Mouse (Mus musculus): Measurements from ENCODE around the gene Tiprl. TPM values are rescaled to one million over a fixed set of nuclear protein-coding genes. Genes with fewer than 3 reads are reported as not detected.
A peak's percentile ranks its signal among the peaks of the same experiment; 100 is the strongest.

The Tiprl gene
- total and polyA plus RNA-seq, 3 experiments: 36.1 to 82.2 (median 45.7) TPM

DNA sequence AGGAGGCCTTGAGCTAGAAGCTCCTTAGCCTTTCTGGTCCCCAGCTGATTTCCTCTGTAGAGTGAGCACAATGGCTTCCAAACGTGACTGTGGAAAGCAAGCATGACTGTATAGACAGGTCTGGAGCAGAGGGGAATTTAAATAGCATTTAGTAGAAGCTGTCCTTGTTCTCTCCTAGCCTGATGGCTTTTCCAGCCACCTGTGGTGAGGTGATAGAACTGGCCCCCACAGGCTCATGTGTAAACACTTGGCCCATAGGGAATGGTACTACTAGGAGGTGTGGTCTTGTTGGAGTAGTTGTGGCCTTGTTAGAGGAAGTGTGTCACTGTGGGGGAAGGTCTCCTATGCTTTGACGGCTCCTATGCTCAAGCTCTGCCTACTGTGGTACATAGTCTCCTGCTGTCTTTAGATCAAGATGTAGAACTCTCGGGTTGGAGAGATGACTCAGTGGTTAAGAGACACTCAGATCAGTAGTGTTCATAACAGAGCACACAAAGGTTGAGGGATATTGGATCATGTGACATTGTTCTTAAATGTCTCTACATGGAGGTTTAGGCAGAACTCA lies 41.3 kb downstream of the Tiprl start:
- H3K4me3 ChIP-seq (replicated peaks in 1 of 3; ENCODE audit: low read depth in 2 of 3, low read length in 2 of 3, poor library complexity in 1 of 3): no peak overlapping the region
- H3K36me3 ChIP-seq (replicated peaks in 1 of 2; ENCODE audit: control insufficient read depth in 1 of 2, insufficient read depth in 1 of 2, low read length in 1 of 2): peaks cover 2 to 7% of the 10 kb centered on the region in 2 experiments
- peak; percentile 69 for DNase-seq (ENCODE audit: extremely low read depth)
- TF ChIP-seq JUN (IDR thresholded peaks at IDR 0.05; ENCODE audit: insufficient read depth, low read depth, low read length) (no peak), GABPA (IDR thresholded peaks at IDR 0.05; ENCODE audit: insufficient replicate concordance, low read depth, low read length) (no peak), USF2 (conservative IDR thresholded peaks at IDR 0.05; ENCODE audit: low read depth, low read length) (0 out of 2 replicates have a peak, but pooled peaks have one; percentile 16), MAFK (IDR thresholded peaks at IDR 0.05; ENCODE audit: insufficient replicate concordance, low read length) (no peak), UBTF (IDR thresholded peaks at IDR 0.05; ENCODE audit: low read depth, low read length) (no peak), ZNF384 (IDR thresholded peaks at IDR 0.05; ENCODE audit: low read depth, low read length) (no peak), ETS1 (conservative IDR thresholded peaks at IDR 0.05; ENCODE audit: low read depth, low read length) (0 out of 2 replicates have a peak, but pooled peaks have one; percentile 20), MAX (IDR thresholded peaks at IDR 0.05; ENCODE audit: low read length) (0 out of 2 replicates have a peak, but pooled peaks have one; percentile 32)
- dilution Hi-C loops (cut with MboI; ENCODE audit: extremely low pct_ligation_motif_present, extremely low pct_unique_long_range_greater_than_20kb, low sequenced_read_pairs) (no loop called here), in situ Hi-C loops (cut with MboI; ENCODE audit: low pct_ligation_motif_present, low pct_unique_long_range_greater_than_20kb, low sequenced_read_pairs) (no loop called here)
- 0 out of 2 replicates have a peak overlapping the region, but pooled peaks have one; percentile 24 for H3K4me2 ChIP-seq (ENCODE audit: insufficient read depth, low read depth, poor library complexity, severe bottlenecking)
- no peaks in the 10 kb centered on the region for H3K9me3 ChIP-seq (replicated peaks; ENCODE audit: low read length)
- H3K27me3 ChIP-seq (replicated peaks): no peaks in the 10 kb centered on the region
- H3K9ac ChIP-seq (ENCODE audit: insufficient read depth, low read depth): no peak overlapping the region
- H3K4me1 ChIP-seq (ENCODE audit: control insufficient read depth in 1 of 2, insufficient read depth in 2 of 2): peaks cover 14 to 33% of the 10 kb centered on the region in 2 experiments
- peaks cover 22% of the 10 kb centered on the region for H3K79me2 ChIP-seq (replicated peaks; ENCODE audit: control insufficient read depth, extremely low read depth, insufficient read depth, poor library complexity, severe bottlenecking)
- H3K27ac ChIP-seq (ENCODE audit: insufficient read depth, low read depth): peak overlapping the region; percentile 58

DNA sequence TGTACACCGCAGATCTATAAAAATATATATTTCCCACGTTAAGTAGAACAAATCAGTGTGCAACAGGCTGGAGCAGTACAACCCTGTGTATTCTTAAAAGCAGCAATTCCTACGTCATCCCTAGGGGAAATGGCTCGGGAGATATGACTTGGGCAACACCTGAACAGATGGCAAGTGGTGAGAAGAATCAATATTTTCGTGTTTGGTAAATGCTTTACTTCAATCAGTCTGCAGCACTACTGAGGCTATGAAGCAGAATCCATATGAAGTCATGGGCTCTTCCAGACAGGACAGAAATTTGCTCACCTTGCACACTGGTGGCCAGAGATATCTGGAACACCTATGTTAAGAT lies 42.2 kb downstream of the Tiprl start:
- DNase-seq (ENCODE audit: extremely low read depth): no peak
- H3K27ac ChIP-seq (ENCODE audit: insufficient read depth, low read depth): peak overlapping the region; percentile 58
- peak overlapping the region; percentile 24 for H3K4me2 ChIP-seq (ENCODE audit: insufficient read depth, low read depth, poor library complexity, severe bottlenecking)
- peak overlapping the region; percentile 49; the same call in 1 of the 2 replicates for H3K9ac ChIP-seq (ENCODE audit: insufficient read depth, low read depth)
- H3K4me1 ChIP-seq (ENCODE audit: control insufficient read depth in 1 of 2, insufficient read depth in 2 of 2): peaks cover 21 to 38% of the 10 kb centered on the region in 2 experiments
- dilution Hi-C loops (cut with MboI; ENCODE audit: extremely low pct_ligation_motif_present, extremely low pct_unique_long_range_greater_than_20kb, low sequenced_read_pairs) (no loop called here), in situ Hi-C loops (cut with MboI; ENCODE audit: low pct_ligation_motif_present, low pct_unique_long_range_greater_than_20kb, low sequenced_read_pairs) (no loop called here)
- peaks cover 28% of the 10 kb centered on the region for H3K79me2 ChIP-seq (replicated peaks; ENCODE audit: control insufficient read depth, extremely low read depth, insufficient read depth, poor library complexity, severe bottlenecking)
- peaks cover 2 to 15% of the 10 kb centered on the region in 2 experiments for H3K36me3 ChIP-seq (replicated peaks in 1 of 2; ENCODE audit: control insufficient read depth in 1 of 2, insufficient read depth in 1 of 2, low read length in 1 of 2)
- peak overlapping the region; percentile 17 to 92 (median 73) for H3K4me3 ChIP-seq (replicated peaks in 1 of 3; ENCODE audit: low read depth in 2 of 3, low read length in 2 of 3, poor library complexity in 1 of 3)
- no peaks in the 10 kb centered on the region for H3K9me3 ChIP-seq (replicated peaks; ENCODE audit: low read length)
- no peaks in the 10 kb centered on the region for H3K27me3 ChIP-seq (replicated peaks)
- TF ChIP-seq EP300 (IDR thresholded peaks at IDR 0.05; ENCODE audit: low read length) (0 out of 2 replicates have a peak, but pooled peaks have one; percentile 10), JUND (conservative IDR thresholded peaks at IDR 0.05; ENCODE audit: low read depth, low read length) (no peak)

GRCm38 (mm10) chr1:165193880-165194661 lies 42.7 kb downstream of the Tiprl start, which contains the start of gene Sft2d2:
Sft2d2 (minus strand) TSS chr1:165194438.
- peak within 1 kb of the TSS; percentile 93 for H3K9ac ChIP-seq (ENCODE audit: insufficient read depth, low read depth)
- in situ Hi-C loops (cut with MboI; ENCODE audit: low pct_ligation_motif_present, low pct_unique_long_range_greater_than_20kb, low sequenced_read_pairs): no loop called here
- H3K79me2 ChIP-seq (replicated peaks; ENCODE audit: control insufficient read depth, extremely low read depth, insufficient read depth, poor library complexity, severe bottlenecking): peaks cover 34% of the 10 kb centered on the region
- TF ChIP-seq GABPA (IDR thresholded peaks at IDR 0.05; ENCODE audit: insufficient replicate concordance, low read depth, low read length): no peak
- peak; percentile 17; the same call in 1 of the 2 replicates for TF ChIP-seq IRF4 (IDR thresholded peaks at IDR 0.05; ENCODE audit: low read depth, low read length)
- no peak for TF ChIP-seq RCOR1 (conservative IDR thresholded peaks at IDR 0.05; ENCODE audit: low read depth, low read length)
- TF ChIP-seq EP300 (IDR thresholded peaks at IDR 0.05; ENCODE audit: low read length): no peak
- peak; percentile 71 for TF ChIP-seq BHLHE40 (IDR thresholded peaks at IDR 0.05; ENCODE audit: low read depth, low read length)
- TF ChIP-seq CHD2 (IDR thresholded peaks at IDR 0.05; ENCODE audit: low read length): no peak
- TF ChIP-seq KAT2A (IDR thresholded peaks at IDR 0.05; ENCODE audit: insufficient replicate concordance, low read length): no peak
- peak; percentile 81 for TF ChIP-seq POLR2A (IDR thresholded peaks at IDR 0.05; ENCODE audit: low read depth, low read length)
- TF ChIP-seq SIN3A (IDR thresholded peaks at IDR 0.05; ENCODE audit: low read length): peak; percentile 88
- TF ChIP-seq ZKSCAN1 (IDR thresholded peaks at IDR 0.05; ENCODE audit: borderline replicate concordance, low read depth, low read length): no peak
- peak; percentile 19; the same call in 1 of the 2 replicates for TF ChIP-seq SMC3 (IDR thresholded peaks at IDR 0.05; ENCODE audit: low read depth, low read length)
- no peak for TF ChIP-seq PAX5 (IDR thresholded peaks at IDR 0.05; ENCODE audit: low read length)
- peak; percentile 81 for TF ChIP-seq NRF1 (IDR thresholded peaks at IDR 0.05; ENCODE audit: low read depth, low read length)
- TF ChIP-seq USF1 (IDR thresholded peaks at IDR 0.05; ENCODE audit: low read depth, low read length): peak; percentile 32; the same call in 1 of the 2 replicates
- no peak for TF ChIP-seq E2F4 (IDR thresholded peaks at IDR 0.05; ENCODE audit: insufficient replicate concordance, low read depth, low read length)

More at GRCm38 (mm10) chr1:165193880-165194661, 42.7 kb downstream of the Tiprl start, which contains the start of gene Sft2d2:
- peak; percentile 90 for DNase-seq (ENCODE audit: extremely low read depth)
- no peaks in the 10 kb centered on the region for H3K9me3 ChIP-seq (replicated peaks; ENCODE audit: low read length)
- H3K27me3 ChIP-seq (replicated peaks): no peaks in the 10 kb centered on the region
- dilution Hi-C loops (cut with MboI; ENCODE audit: extremely low pct_ligation_motif_present, extremely low pct_unique_long_range_greater_than_20kb, low sequenced_read_pairs): no loop called here
- peak within 1 kb of the TSS; percentile 85 for H3K4me2 ChIP-seq (ENCODE audit: insufficient read depth, low read depth, poor library complexity, severe bottlenecking)
- H3K36me3 ChIP-seq (replicated peaks in 1 of 2; ENCODE audit: control insufficient read depth in 1 of 2, insufficient read depth in 1 of 2, low read length in 1 of 2): peaks cover 2 to 16% of the 10 kb centered on the region in 2 experiments
- peak within 1 kb of the TSS; percentile 73 to 92 (median 79) for H3K4me3 ChIP-seq (replicated peaks in 1 of 3; ENCODE audit: low read depth in 2 of 3, low read length in 2 of 3, poor library complexity in 1 of 3)
- H3K4me1 ChIP-seq (ENCODE audit: control insufficient read depth in 1 of 2, insufficient read depth in 2 of 2): peaks cover 25 to 43% of the 10 kb centered on the region in 2 experiments
- peak within 1 kb of the TSS; percentile 58 for H3K27ac ChIP-seq (ENCODE audit: insufficient read depth, low read depth)

All from CH12.LX (cell line).